Mouse (Mus musculus) adrenal gland, postnatal 25 days (tissue): ENCODE data around the gene Tbc1d2b. TPM values are rescaled to one million over a fixed set of nuclear protein-coding genes. Genes with fewer than 3 reads are reported as not detected.

Experiments used
- DNase-seq: peaks from one replicate; pipeline ENCODE4 v3.0.0; 2021; ENCODE audit warnings: mixed read lengths
- total RNA-seq: library from RNA; stranded (reverse); gene quantifications from 2 replicates; pipeline ENCODE4 v1.2.3, GENCODE M21; 2021

Tbc1d2b gene
- total RNA-seq, 1 experiment from 2014 or later: 44.4 TPM

DNA sequence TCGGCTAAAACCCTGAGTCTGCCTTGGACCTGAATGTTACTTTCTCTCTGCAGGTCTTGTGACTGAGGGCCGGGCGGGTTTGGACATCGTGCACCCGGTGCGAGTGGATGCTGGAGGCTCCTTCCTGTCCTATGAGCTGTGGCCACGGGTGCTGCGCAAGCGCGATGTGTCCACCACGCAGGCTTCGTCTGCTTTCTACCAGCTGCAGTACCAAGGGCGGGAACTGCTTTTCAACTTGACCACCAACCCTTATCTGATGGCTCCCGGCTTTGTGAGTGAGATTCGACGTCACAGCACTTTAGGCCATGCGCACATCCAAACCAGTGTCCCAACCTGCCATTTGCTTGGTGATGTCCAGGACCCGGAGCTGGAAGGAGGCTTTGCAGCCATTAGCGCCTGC, 99.2 kb downstream of the Tbc1d2b start:
- no peak for DNase-seq

DNA sequence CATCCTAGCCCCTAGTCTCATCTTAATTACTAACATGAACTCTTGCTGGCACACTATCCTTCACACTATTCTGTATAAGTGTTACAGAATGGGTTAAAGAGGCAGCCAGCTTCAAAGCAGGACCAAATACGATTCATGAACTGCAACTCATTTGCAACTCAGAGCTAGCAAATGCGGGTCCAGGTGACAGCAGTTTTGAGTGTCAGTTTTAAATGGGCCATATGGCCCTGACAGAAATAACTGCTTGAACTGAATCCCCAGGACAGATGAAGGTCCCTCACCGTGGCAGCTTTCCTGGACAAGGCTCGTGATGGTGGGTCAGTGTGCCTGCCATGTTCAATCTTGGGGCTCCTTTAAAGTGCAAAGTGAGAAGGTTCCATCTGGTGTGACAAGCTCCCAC, 100.6 kb downstream of the Tbc1d2b start:
- no peak for DNase-seq

GRCm38 (mm10) chr9:90166615-90167014, 104.0 kb downstream of the Tbc1d2b start:
- no peak for DNase-seq

GRCm38 (mm10) chr9:90165590-90165989, 105.0 kb downstream of the Tbc1d2b start:
- no peak for DNase-seq

DNA sequence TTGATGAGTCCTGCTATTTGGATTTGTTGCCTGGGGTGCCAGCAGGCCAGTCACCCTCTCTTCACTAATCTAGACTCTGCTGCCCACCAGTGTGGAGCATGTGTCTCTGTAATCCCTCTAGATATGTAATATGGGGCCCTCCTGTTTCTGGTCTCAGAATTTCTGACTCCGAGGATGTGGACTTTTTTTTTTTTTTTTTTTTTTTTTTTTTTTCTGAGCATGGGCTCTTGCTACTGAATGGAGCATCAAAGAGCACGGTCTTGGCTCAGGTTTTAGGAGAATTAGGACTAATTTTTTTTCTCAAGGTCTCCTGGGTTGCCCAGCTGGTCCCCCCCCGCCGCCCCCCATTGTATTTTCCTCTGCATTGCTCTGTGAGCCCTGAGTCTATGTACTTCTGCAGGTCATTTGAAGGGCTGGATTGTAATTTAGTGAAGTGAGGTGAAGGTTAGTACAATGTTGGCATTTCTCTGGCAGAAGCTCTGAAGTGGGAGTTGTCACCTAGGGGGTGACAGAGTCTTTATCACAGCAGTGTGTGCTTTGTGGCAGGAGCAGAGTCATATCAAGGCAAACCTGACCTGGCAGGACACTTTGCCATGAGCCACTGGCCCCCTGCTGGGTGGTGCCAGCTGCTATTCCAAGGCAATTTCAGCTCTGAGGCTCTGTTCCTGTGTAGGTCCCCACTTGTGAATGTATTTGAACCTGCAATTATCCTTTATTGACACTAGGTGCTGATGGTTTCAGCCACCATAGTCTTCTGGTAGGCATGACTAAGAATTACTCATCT, 105.7 kb downstream of the Tbc1d2b start:
- DNase-seq: no peak

- DNase-seq: peak; percentile 69
These were observed 106.9 kb downstream of the Tbc1d2b start for GRCm38 (mm10) chr9:90163749-90164095.

DNA sequence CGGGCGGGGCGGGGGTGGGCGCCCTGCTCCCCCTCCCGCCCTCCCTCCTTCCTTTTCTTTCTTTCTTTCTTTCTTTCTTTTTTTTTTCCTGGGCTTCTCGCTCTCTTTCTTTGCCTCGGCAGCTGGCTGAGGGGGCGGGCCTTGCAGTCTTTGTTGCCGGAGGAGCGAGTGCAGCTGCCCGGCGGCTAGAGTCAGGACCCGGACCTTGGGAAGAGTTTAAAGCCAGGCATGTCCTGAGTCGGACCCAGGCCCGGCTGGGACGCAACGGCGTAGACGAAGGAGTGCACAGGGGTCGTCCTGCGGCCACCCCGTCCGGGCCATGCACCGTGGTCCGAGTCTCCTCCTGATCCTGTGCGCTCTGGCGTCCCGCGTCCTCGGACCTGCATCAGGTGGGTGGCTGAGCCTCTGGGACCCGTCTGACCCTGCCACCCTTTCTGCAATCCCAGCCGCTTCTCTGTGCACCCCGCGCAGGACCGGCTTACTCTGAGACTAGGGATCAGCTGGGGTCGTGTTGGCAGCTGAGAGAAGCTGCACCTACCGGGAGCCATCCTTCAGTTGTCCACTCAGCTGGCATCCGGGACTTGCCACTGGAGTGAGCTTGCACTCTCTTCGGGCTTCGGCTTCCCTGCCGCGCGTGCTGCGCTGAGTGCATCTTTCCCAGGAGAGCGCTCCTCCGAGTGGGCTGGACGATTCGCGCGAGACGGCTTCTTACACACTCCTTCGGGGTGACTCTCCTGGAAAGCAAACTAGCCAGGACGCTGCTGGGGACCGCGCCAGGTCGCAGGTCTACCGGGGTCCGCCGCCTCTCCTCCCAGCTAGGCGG, 107.5 kb downstream of the Tbc1d2b start, which contains the start of gene Adamts7:
Adamts7 (plus strand) TSS at position 144 of the 823 bp plus-strand sequence.
- DNase-seq: peak; percentile 46

GRCm38 (mm10) chr9:90162243-90162925, 108.2 kb downstream of the Tbc1d2b start:
- peak; percentile 82 for DNase-seq

Other genes with a start within 250 kb of the Tbc1d2b start
- 137 and 159 TPM in 2 replicates for gene Ctsh, start 216.7 kb downstream of the Tbc1d2b start, total RNA-seq
- 307 and 354 TPM in 2 replicates for gene Morf4l1, start 156.0 kb downstream of the Tbc1d2b start, total RNA-seq
- gene Adamts7, start 107.7 kb downstream of the Tbc1d2b start, total RNA-seq: 6.0 and 7.5 TPM in 2 replicates